Mouse (Mus musculus) ES-E14 (cell line): ENCODE data around the gene Mrps31.

ENCODE experiments used
- HCFC1 ChIP-seq: IDR thresholded peaks from 2 replicates; pipeline ENCODE4 v1.6.1; 2012; ENCODE audit warnings: low read length, inconsistent platforms, borderline replicate concordance; ENCODE audit not compliant: insufficient read depth
- MAFK ChIP-seq: IDR thresholded peaks from 2 replicates; pipeline ENCODE4 v1.6.1; 2014; ENCODE audit warnings: mild to moderate bottlenecking, low read depth, low read length, inconsistent platforms; ENCODE audit not compliant: insufficient read depth

- TF ChIP-seq HCFC1 (no peak), MAFK (no peak)
Observed at GRCm38 (mm10) chr8:22395256-22395655, 15.9 kb upstream of the Mrps31 start.
